Mouse (Mus musculus) forebrain, embryonic 12.5 days (tissue): ENCODE data around the gene Gmds. TPM values are rescaled to one million over a fixed set of nuclear protein-coding genes. Genes with fewer than 3 reads are reported as not detected.

Experiments used
- ATAC-seq: fragments of 200-750 bp; cut with Nextera tagmentation; 2 replicates; pipeline ENCODE4 v1.8.0; 2017; ENCODE audit warnings: moderate TSS enrichment; ENCODE audit not compliant: low FRiP score
- H3K27ac ChIP-seq: fragments of 300-500 bp; sonication (generic); 2 replicates; pipeline ENCODE4 v1.5.1; 2016; ENCODE audit warnings: mild to moderate bottlenecking
- H3K27me3 ChIP-seq: fragments of 300-500 bp; sonication (generic); 2 replicates; pipeline ENCODE4 v1.6.1; 2016; ENCODE audit warnings: mild to moderate bottlenecking
- H3K36me3 ChIP-seq: fragments of 300-500 bp; sonication (generic); replicated peaks from 2 replicates; pipeline ENCODE4 v1.6.1; 2016; ENCODE audit warnings: mild to moderate bottlenecking
- H3K4me1 ChIP-seq: fragments of 300-500 bp; sonication (generic); 2 replicates; pipeline ENCODE4 v1.6.1; 2016
- H3K4me2 ChIP-seq: fragments of 300-500 bp; sonication (generic); 2 replicates; pipeline ENCODE4 v1.6.1; 2016; ENCODE audit warnings: mild to moderate bottlenecking, moderate library complexity
- H3K4me3 ChIP-seq: fragments of 300-500 bp; sonication (generic); replicated peaks from 2 replicates; pipeline ENCODE4 v1.5.1; 2016; ENCODE audit warnings: mild to moderate bottlenecking
- H3K9ac ChIP-seq: fragments of 300-500 bp; sonication (generic); 2 replicates; pipeline ENCODE4 v1.6.1; 2016; ENCODE audit warnings: mild to moderate bottlenecking
- H3K9me3 ChIP-seq: fragments of 300-500 bp; sonication (generic); 2 replicates; pipeline ENCODE4 v1.6.1; 2016
- WGBS: fragments of 180-500 bp; shearing (Covaris S2); methylation state at CpG from one replicate; pipeline ENCODE4 v1.1.7; 2016; 5-methylcytosine and 5-hydroxymethylcytosine counted together
- polyA plus RNA-seq: library from polyadenylated mRNA; unstranded; fragments of >200 nt; fragmentation: Nextera tagmentation; extraction: Ambion mirVana; gene quantifications from 2 replicates; pipeline ENCODE4 v1.2.1, GENCODE M21; 2016

Gene Gmds
- 31.4 TPM in 2 replicates for polyA plus RNA-seq

GRCm38 (mm10) chr13:32338513-32339365 lies at the start of gene Gmds:
Gene Gmds (minus strand): TSS chr13:32338740.
- peak within 1 kb of the TSS; percentile 76 for H3K4me3 ChIP-seq
- H3K4me2 ChIP-seq: peak within 1 kb of the TSS; percentile 85
- no peaks in the 10 kb centered on the region for H3K27me3 ChIP-seq
- peak within 1 kb of the TSS; percentile 79 for H3K9ac ChIP-seq
- H3K36me3 ChIP-seq: no peaks in the 10 kb centered on the region
- H3K4me1 ChIP-seq: peaks cover 10% of the 10 kb centered on the region
- H3K27ac ChIP-seq: 0 out of 2 replicates have a peak within 1 kb of the TSS, but pooled peaks have one; percentile 50
- 6% methylated on average over 36 of the region's 55 CpGs for WGBS
- H3K9me3 ChIP-seq: no peaks in the 10 kb centered on the region
- ATAC-seq: peak; percentile 100

- no peaks in the 10 kb centered on the region for H3K36me3 ChIP-seq
- H3K9me3 ChIP-seq: no peaks in the 10 kb centered on the region
- no peak overlapping the region for H3K9ac ChIP-seq
- ATAC-seq: no peak
- H3K4me1 ChIP-seq: no peaks in the 10 kb centered on the region
- no peak overlapping the region for H3K4me3 ChIP-seq
- H3K27me3 ChIP-seq: no peaks in the 10 kb centered on the region
- WGBS: 67% methylated on average over 4 of the region's 4 CpGs
- H3K27ac ChIP-seq: no peak overlapping the region
- no peak overlapping the region for H3K4me2 ChIP-seq
These were observed 47.0 kb upstream of the Gmds start for GRCm38 (mm10) chr13:32385421-32386092.

GRCm38 (mm10) chr13:32382227-32383010 lies 43.9 kb upstream of the Gmds start:
- no peaks in the 10 kb centered on the region for H3K4me1 ChIP-seq
- WGBS: 84% methylated on average over 6 of the region's 6 CpGs
- H3K4me2 ChIP-seq: no peak overlapping the region
- no peak overlapping the region for H3K27ac ChIP-seq
- no peaks in the 10 kb centered on the region for H3K9me3 ChIP-seq
- no peak for ATAC-seq
- H3K36me3 ChIP-seq: no peaks in the 10 kb centered on the region
- no peak overlapping the region for H3K9ac ChIP-seq
- no peak overlapping the region for H3K4me3 ChIP-seq
- H3K27me3 ChIP-seq: no peaks in the 10 kb centered on the region

- Histone ChIP-seq H3K4me3 (no peak overlapping the region), H3K4me1 (no peaks in the 10 kb centered on the region), H3K4me2 (no peak overlapping the region), H3K9ac (no peak overlapping the region), H3K27me3 (no peaks in the 10 kb centered on the region), H3K9me3 (no peaks in the 10 kb centered on the region), H3K27ac (no peak overlapping the region), H3K36me3 (no peaks in the 10 kb centered on the region)
- WGBS: 82% methylated on average over 1 of the region's 1 CpGs
- ATAC-seq: no peak
These were observed 40.1 kb upstream of the Gmds start for GRCm38 (mm10) chr13:32378634-32379033.

- Histone ChIP-seq H3K27ac (no peak overlapping the region), H3K9me3 (no peaks in the 10 kb centered on the region), H3K36me3 (no peaks in the 10 kb centered on the region), H3K4me3 (no peak overlapping the region), H3K27me3 (no peaks in the 10 kb centered on the region), H3K4me2 (no peak overlapping the region), H3K9ac (no peak overlapping the region), H3K4me1 (no peaks in the 10 kb centered on the region)
- WGBS: 75% methylated on average over 2 of the region's 2 CpGs
- ATAC-seq: no peak
These were observed 34.0 kb upstream of the Gmds start for GRCm38 (mm10) chr13:32372531-32372883.

GRCm38 (mm10) chr13:32371874-32372530 lies 33.5 kb upstream of the Gmds start:
- Histone ChIP-seq H3K4me3 (no peak overlapping the region), H3K27ac (no peak overlapping the region), H3K4me1 (no peaks in the 10 kb centered on the region), H3K36me3 (no peaks in the 10 kb centered on the region), H3K4me2 (no peak overlapping the region), H3K9ac (no peak overlapping the region), H3K9me3 (no peaks in the 10 kb centered on the region), H3K27me3 (no peaks in the 10 kb centered on the region)
- ATAC-seq: no peak
- 81% methylated on average over 4 of the region's 4 CpGs for WGBS

GRCm38 (mm10) chr13:32370751-32371150 lies 32.2 kb upstream of the Gmds start:
- WGBS: 89% methylated on average over 7 of the region's 7 CpGs
- no peak overlapping the region for H3K9ac ChIP-seq
- H3K36me3 ChIP-seq: no peaks in the 10 kb centered on the region
- H3K4me3 ChIP-seq: no peak overlapping the region
- H3K4me2 ChIP-seq: no peak overlapping the region
- H3K9me3 ChIP-seq: no peaks in the 10 kb centered on the region
- ATAC-seq: no peak
- H3K27ac ChIP-seq: no peak overlapping the region
- no peaks in the 10 kb centered on the region for H3K27me3 ChIP-seq
- H3K4me1 ChIP-seq: no peaks in the 10 kb centered on the region

- no peak for ATAC-seq
These were observed 31.6 kb upstream of the Gmds start for GRCm38 (mm10) chr13:32370135-32370534.

GRCm38 (mm10) chr13:32337735-32338512 lies 616 bp downstream of the Gmds start:
- H3K4me1 ChIP-seq: peaks cover 10% of the 10 kb centered on the region
- 5% methylated on average over 30 of the region's 32 CpGs for WGBS
- no peaks in the 10 kb centered on the region for H3K27me3 ChIP-seq
- H3K9ac ChIP-seq: peak overlapping the region; percentile 79
- no peaks in the 10 kb centered on the region for H3K9me3 ChIP-seq
- peak overlapping the region; percentile 85 for H3K4me2 ChIP-seq
- no peak for ATAC-seq
- peak overlapping the region; percentile 76 for H3K4me3 ChIP-seq
- no peaks in the 10 kb centered on the region for H3K36me3 ChIP-seq
- no peak overlapping the region for H3K27ac ChIP-seq

More at GRCm38 (mm10) chr13:32370135-32370534, 31.6 kb upstream of the Gmds start:
- Histone ChIP-seq H3K36me3 (no peaks in the 10 kb centered on the region), H3K9ac (no peak overlapping the region), H3K27ac (no peak overlapping the region), H3K27me3 (no peaks in the 10 kb centered on the region), H3K4me2 (no peak overlapping the region), H3K4me1 (no peaks in the 10 kb centered on the region), H3K9me3 (no peaks in the 10 kb centered on the region), H3K4me3 (no peak overlapping the region)
- 92% methylated on average over 1 of the region's 1 CpGs for WGBS

GRCm38 (mm10) chr13:32318309-32318708 lies 20.2 kb downstream of the Gmds start:
- 84% methylated on average over 4 of the region's 4 CpGs for WGBS
- H3K9ac ChIP-seq: no peak overlapping the region
- no peaks in the 10 kb centered on the region for H3K27me3 ChIP-seq
- no peak for ATAC-seq
- H3K4me2 ChIP-seq: no peak overlapping the region
- no peak overlapping the region for H3K27ac ChIP-seq
- H3K9me3 ChIP-seq: no peaks in the 10 kb centered on the region
- no peak overlapping the region for H3K4me3 ChIP-seq
- no peaks in the 10 kb centered on the region for H3K36me3 ChIP-seq
- peaks cover 3% of the 10 kb centered on the region; the same call in 1 of the 2 replicates for H3K4me1 ChIP-seq

GRCm38 (mm10) chr13:32317354-32317753 lies 21.2 kb downstream of the Gmds start:
- WGBS: 88% methylated on average over 3 of the region's 3 CpGs
- Histone ChIP-seq H3K36me3 (no peaks in the 10 kb centered on the region), H3K4me1 (peaks cover 3% of the 10 kb centered on the region; the same call in 1 of the 2 replicates), H3K9ac (no peak overlapping the region), H3K27ac (no peak overlapping the region), H3K27me3 (no peaks in the 10 kb centered on the region), H3K4me2 (no peak overlapping the region), H3K4me3 (no peak overlapping the region), H3K9me3 (no peaks in the 10 kb centered on the region)
- no peak for ATAC-seq
